Mouse (Mus musculus) kidney, postnatal 0 days (tissue): ENCODE data around the gene Vwa8. TPM values are rescaled to one million over a fixed set of nuclear protein-coding genes. Genes with fewer than 3 reads are reported as not detected.
A peak's percentile ranks its signal among the peaks of the same experiment; 100 is the strongest.

Experiments
- ATAC-seq: fragments of 200-750 bp; cut with Nextera tagmentation; replicated peaks from 2 replicates; pipeline ENCODE4 v1.8.0; 2017; ENCODE audit warnings: low read depth, moderate number of reproducible peaks, moderate TSS enrichment, moderate library complexity; ENCODE audit not compliant: low FRiP score
- DNase-seq: peaks from one replicate; pipeline ENCODE4 v3.0.0-alpha.2; 2016; ENCODE audit warnings: low spot score
- H3K27ac ChIP-seq: fragments of 300-500 bp; sonication (generic); 2 replicates; pipeline ENCODE4 v1.5.1; 2014; ENCODE audit warnings: mild to moderate bottlenecking
- H3K27me3 ChIP-seq: fragments of 300-500 bp; sonication (generic); 2 replicates; pipeline ENCODE4 v1.6.1; 2014; ENCODE audit warnings: low read length, mixed read lengths; ENCODE audit not compliant: insufficient read depth
- H3K36me3 ChIP-seq: fragments of 300-500 bp; sonication (generic); 2 replicates; pipeline ENCODE4 v1.6.1; 2014; ENCODE audit warnings: low read length, mixed read lengths; ENCODE audit not compliant: insufficient read depth
- H3K4me1 ChIP-seq: fragments of 300-500 bp; sonication (generic); replicated peaks from 2 replicates; pipeline ENCODE4 v1.6.1; 2014; ENCODE audit warnings: antibody characterized with exemption, low read length, mixed read lengths; ENCODE audit not compliant: insufficient read depth
- H3K4me2 ChIP-seq: fragments of 300-500 bp; sonication (generic); 2 replicates; pipeline ENCODE4 v1.6.1; 2014; ENCODE audit warnings: mild to moderate bottlenecking, low read length, moderate library complexity, mixed read lengths
- H3K4me3 ChIP-seq: fragments of 300-500 bp; sonication (generic); replicated peaks from 2 replicates; pipeline ENCODE4 v1.5.1; 2014; ENCODE audit warnings: low read depth, low read length
- H3K9ac ChIP-seq: fragments of 300-500 bp; sonication (generic); 2 replicates; pipeline ENCODE4 v1.6.1; 2014; ENCODE audit warnings: low read depth, low read length
- H3K9me3 ChIP-seq: fragments of 300-500 bp; sonication (generic); replicated peaks from 2 replicates; pipeline ENCODE4 v1.6.1; 2016; ENCODE audit warnings: low read length, inconsistent platforms, mixed read lengths
- CTCF ChIP-seq: IDR thresholded peaks from 2 replicates; pipeline ENCODE4 v1.5.1; 2016; ENCODE audit warnings: antibody characterized with exemption, low read depth, mild to moderate bottlenecking, moderate library complexity
- WGBS: fragments of 180-500 bp; shearing (Covaris S2); extraction: QIAGEN DNeasy Blood & Tissue Kit; methylation state at CpG from one replicate; pipeline ENCODE4 v1.1.7; 2014; 5-methylcytosine and 5-hydroxymethylcytosine counted together
- polyA plus RNA-seq: library from polyadenylated mRNA; unstranded; fragments of >200 nt; fragmentation: Nextera tagmentation; extraction: Ambion mirVana; gene quantifications from 2 replicates; pipeline ENCODE4 v1.2.1, GENCODE M21; 2015

The Vwa8 gene
- polyA plus RNA-seq, 1 experiment from 2014 or later, result 18.2 TPM

DNA sequence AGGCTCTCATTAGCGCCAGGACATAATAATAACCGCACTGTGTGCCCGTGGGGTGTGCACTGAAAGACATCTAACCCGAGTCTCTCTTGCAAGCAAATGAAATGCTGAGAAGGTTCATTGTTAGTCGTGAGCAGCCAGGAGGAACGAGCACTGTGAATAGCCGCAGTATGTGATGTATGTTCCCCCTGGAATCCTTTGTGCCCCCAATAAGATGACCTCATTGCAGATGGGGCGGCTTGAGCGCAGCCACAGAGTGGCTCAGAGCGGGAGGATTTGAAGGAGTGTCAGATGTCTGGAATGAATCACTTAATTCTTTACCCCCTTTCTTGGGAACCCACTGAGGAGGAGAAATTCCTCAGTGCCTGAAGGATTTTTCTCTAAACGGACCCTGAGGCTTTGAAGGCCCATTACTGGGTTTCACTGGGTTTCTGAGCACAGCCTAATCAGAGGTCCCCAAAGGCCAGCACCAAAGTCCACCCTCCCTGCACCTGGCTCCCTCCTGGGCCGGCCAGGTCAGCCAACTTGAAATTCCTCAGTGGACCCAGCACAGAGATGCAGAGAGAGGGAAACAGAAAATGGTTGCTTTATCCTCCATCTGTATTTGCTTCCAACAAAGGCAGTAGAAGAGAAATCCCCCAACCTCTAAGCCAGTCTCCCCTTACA is 354.8 kb downstream of the Vwa8 start:
- H3K27ac ChIP-seq, result no peak overlapping the region
- no peaks in the 10 kb centered on the region for H3K27me3 ChIP-seq
- H3K4me2 ChIP-seq, result peak overlapping the region; percentile 23; the same call in 1 of the 2 replicates
- no peak overlapping the region for H3K4me3 ChIP-seq
- no peaks in the 10 kb centered on the region for H3K9me3 ChIP-seq
- ATAC-seq (0 out of 2 replicates have a peak, but pooled peaks have one; percentile 55), DNase-seq (peak; percentile 68)
- WGBS, result 21% methylated on average over 12 of the region's 12 CpGs
- H3K9ac ChIP-seq, result no peak overlapping the region
- H3K4me1 ChIP-seq, result peaks cover 10% of the 10 kb centered on the region; the same call in 1 of the 2 replicates
- no peaks in the 10 kb centered on the region for H3K36me3 ChIP-seq
- no peak for TF ChIP-seq CTCF

DNA sequence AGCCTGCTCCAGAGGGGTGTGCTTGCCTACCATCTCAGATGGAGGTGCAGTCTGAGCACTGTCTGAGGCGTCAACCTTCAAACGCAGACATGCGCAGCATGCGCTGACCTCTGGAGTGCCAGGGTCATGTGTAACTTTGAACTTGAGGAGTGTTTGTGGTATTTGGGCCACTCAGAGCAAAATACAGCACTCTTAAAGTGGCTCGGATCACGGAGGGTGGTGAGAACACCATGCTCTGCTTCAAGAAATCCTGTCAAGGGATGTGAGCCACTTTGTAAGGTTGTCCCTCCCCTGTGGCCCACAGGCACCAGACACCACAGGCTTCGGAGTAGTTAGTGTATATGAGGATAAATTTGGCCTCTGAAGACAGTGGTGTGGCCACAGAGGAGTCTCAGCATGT is 356.0 kb downstream of the Vwa8 start:
- ATAC-seq (no peak), DNase-seq (no peak)
- no peak overlapping the region for H3K4me3 ChIP-seq
- TF ChIP-seq CTCF, result no peak
- peaks cover 10% of the 10 kb centered on the region; the same call in 1 of the 2 replicates for H3K4me1 ChIP-seq
- no peak overlapping the region for H3K4me2 ChIP-seq
- no peak overlapping the region for H3K27ac ChIP-seq
- H3K9ac ChIP-seq, result no peak overlapping the region
- H3K27me3 ChIP-seq, result no peaks in the 10 kb centered on the region
- H3K9me3 ChIP-seq, result no peaks in the 10 kb centered on the region
- WGBS, result 98% methylated on average over 7 of the region's 7 CpGs
- no peaks in the 10 kb centered on the region for H3K36me3 ChIP-seq

DNA sequence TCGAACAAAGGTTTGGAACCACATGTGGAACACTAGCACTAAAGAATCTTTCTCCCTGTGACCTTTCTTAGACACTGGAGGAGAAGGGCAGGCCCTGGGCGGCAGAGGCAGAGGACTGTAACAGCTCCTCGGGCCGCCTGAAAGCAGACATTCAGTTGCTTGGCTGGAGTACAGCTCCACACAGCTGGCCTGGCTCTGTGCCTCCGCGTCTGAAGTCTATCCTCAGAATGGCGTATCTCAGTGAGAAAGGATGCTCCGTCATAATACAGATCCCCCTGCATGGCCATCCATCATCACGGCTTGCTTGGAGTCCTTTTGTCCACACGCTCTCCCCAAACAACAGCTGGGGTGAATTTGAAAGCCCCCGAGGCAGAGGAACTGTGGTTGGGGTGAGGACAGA is 357.4 kb downstream of the Vwa8 start:
- Histone ChIP-seq H3K4me1 (peaks cover 10% of the 10 kb centered on the region; the same call in 1 of the 2 replicates), H3K4me3 (no peak overlapping the region), H3K4me2 (no peak overlapping the region), H3K9ac (no peak overlapping the region), H3K36me3 (no peaks in the 10 kb centered on the region), H3K27ac (no peak overlapping the region), H3K9me3 (no peaks in the 10 kb centered on the region), H3K27me3 (no peaks in the 10 kb centered on the region)
- DNase-seq (peak; percentile 70), ATAC-seq (no peak)
- WGBS, result 42% methylated on average over 11 of the region's 11 CpGs
- TF ChIP-seq CTCF, result no peak

DNA sequence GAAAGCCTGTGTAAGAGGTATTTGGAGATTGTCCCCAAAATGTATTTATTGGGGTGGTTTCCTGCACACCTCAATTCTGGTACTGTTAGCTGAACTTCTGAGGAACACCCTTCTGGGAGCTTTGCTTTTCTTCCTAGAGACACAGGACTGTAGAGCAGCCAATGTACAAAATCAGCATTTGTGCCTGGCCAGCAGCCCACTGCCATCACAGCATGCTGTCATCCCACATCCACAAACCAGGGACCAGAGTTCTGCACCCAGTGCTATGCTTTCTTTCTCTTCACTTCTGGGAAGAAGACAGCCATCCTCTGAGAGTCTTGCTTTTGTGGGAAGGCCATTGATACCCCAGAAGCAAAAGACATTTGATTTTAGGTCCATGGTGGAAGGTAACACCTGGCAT is 359.6 kb downstream of the Vwa8 start:
- no peak overlapping the region for H3K9ac ChIP-seq
- TF ChIP-seq CTCF, result no peak
- peaks cover 9% of the 10 kb centered on the region; the same call in 1 of the 2 replicates for H3K4me1 ChIP-seq
- H3K36me3 ChIP-seq, result no peaks in the 10 kb centered on the region
- ATAC-seq, result no peak
- H3K4me2 ChIP-seq, result no peak overlapping the region
- no peak overlapping the region for H3K27ac ChIP-seq
- no peaks in the 10 kb centered on the region for H3K9me3 ChIP-seq
- DNase-seq, result no peak
- H3K4me3 ChIP-seq, result no peak overlapping the region
- H3K27me3 ChIP-seq, result no peaks in the 10 kb centered on the region

DNA sequence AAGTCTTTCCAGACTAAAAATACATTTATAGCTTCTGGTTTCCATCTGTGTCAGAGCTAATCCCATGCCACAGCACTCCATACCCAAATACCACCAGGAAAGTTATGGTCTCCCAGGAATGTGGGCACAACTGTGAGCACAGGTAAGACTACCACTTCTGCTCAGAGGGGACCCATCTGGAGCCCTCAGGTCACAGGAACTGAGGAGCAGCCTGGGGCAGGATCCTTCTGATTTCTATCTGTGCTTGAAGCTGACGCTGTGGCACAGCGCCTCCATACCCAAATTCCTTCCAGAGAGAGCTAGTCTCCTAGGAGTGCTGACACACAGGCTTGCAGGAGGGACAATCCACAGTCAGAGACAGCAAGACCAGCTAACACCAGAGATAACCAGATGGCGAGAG is 361.0 kb downstream of the Vwa8 start:
- no peak overlapping the region for H3K4me2 ChIP-seq
- no peak overlapping the region for H3K4me3 ChIP-seq
- no peak overlapping the region for H3K27ac ChIP-seq
- H3K27me3 ChIP-seq, result no peaks in the 10 kb centered on the region
- H3K36me3 ChIP-seq, result no peaks in the 10 kb centered on the region
- DNase-seq (no peak), ATAC-seq (no peak)
- 86% methylated on average over 3 of the region's 3 CpGs for WGBS
- TF ChIP-seq CTCF, result no peak
- H3K9me3 ChIP-seq, result no peaks in the 10 kb centered on the region
- H3K4me1 ChIP-seq, result 0 out of 2 replicates have a peak, but pooled peaks cover 3% of the 10 kb centered on the region
- no peak overlapping the region for H3K9ac ChIP-seq

DNA sequence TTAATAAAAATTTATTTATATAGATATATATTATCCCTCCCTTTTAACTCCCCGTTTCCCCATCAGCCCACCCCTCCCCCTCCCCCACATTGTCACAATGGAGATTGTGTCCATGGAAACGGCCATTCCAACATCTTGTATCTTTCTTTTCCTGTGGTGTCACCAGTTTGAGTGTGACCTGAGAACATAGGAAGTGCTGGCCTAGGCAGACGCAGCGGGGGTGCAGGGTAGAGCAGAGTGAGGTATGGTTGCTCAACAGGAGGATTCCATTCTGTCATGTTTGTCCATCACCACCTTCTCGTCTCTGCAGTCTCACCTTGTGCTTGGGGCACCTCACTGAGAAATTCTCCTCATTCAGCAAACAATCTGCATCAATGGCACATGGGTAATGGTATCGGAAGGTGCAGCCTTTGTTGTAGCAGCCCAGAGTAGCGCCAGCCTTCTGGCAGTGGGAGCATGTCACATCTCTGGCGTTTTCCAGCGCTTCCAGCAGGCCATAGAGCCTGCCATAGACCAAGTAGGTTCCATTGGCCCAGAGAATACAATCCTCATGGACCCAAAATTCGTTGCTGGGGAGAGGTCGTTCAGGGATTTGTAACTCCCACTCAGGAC is 363.6 kb downstream of the Vwa8 start:
- no peak for TF ChIP-seq CTCF
- Histone ChIP-seq H3K27ac (no peak overlapping the region), H3K9ac (no peak overlapping the region), H3K36me3 (no peaks in the 10 kb centered on the region), H3K4me1 (no peaks in the 10 kb centered on the region), H3K4me2 (no peak overlapping the region), H3K9me3 (no peaks in the 10 kb centered on the region), H3K27me3 (no peaks in the 10 kb centered on the region), H3K4me3 (no peak overlapping the region)
- 80% methylated on average over 11 of the region's 11 CpGs for WGBS
- no peak for DNase-seq
- ATAC-seq, result no peak

DNA sequence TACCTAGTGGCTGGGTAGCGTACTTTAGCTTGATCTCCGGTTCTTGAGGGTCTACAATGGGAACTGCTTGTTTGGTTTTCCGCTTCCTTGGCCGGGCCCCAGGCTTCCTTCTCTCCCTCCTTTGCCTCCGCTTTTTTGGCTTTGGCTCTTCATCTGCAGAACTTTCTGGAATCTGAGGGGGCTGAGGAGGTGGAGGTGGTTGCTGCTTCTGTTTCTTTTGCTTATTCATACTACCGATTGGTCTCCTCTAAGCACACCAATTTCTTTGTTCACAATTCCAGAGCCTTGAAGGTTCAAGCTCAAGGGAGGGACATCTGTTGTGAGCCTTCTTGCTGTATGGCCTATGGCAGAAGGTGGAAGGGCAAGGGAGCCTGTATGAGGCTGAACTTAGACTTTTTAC is 365.3 kb downstream of the Vwa8 start:
- Histone ChIP-seq H3K27me3 (no peaks in the 10 kb centered on the region), H3K27ac (no peak overlapping the region), H3K4me3 (no peak overlapping the region), H3K4me2 (no peak overlapping the region), H3K9ac (no peak overlapping the region), H3K36me3 (no peaks in the 10 kb centered on the region), H3K4me1 (no peaks in the 10 kb centered on the region), H3K9me3 (no peaks in the 10 kb centered on the region)
- no peak for DNase-seq
- ATAC-seq, result no peak
- no peak for TF ChIP-seq CTCF
- WGBS, result 84% methylated on average over 6 of the region's 6 CpGs
